Mouse (Mus musculus) forebrain, embryonic 16.5 days (tissue): ENCODE data around the gene Acadm. TPM values are rescaled to one million over a fixed set of nuclear protein-coding genes. Genes with fewer than 3 reads are reported as not detected.

ENCODE experiments used
- ATAC-seq: fragments of 200-750 bp; cut with Nextera tagmentation; 2 replicates; pipeline ENCODE4 v1.8.0; 2017; ENCODE audit warnings: mild to moderate bottlenecking, moderate library complexity
- H3K27ac ChIP-seq: fragments of 300-500 bp; sonication (generic); 2 replicates; pipeline ENCODE4 v1.5.1; 2014; ENCODE audit warnings: low read length, control low read depth
- H3K27me3 ChIP-seq: fragments of 300-500 bp; sonication (generic); replicated peaks from 2 replicates; pipeline ENCODE4 v1.6.1; 2014; ENCODE audit warnings: low read length; ENCODE audit not compliant: control insufficient read depth, insufficient read depth
- H3K36me3 ChIP-seq: fragments of 300-500 bp; sonication (generic); 2 replicates; pipeline ENCODE4 v1.6.1; 2014; ENCODE audit not compliant: control insufficient read depth, insufficient read depth
- H3K4me1 ChIP-seq: fragments of 300-500 bp; sonication (generic); replicated peaks from 2 replicates; pipeline ENCODE4 v1.6.1; 2014; ENCODE audit warnings: low read length; ENCODE audit not compliant: control insufficient read depth, insufficient read depth
- H3K4me2 ChIP-seq: fragments of 300-500 bp; sonication (generic); 2 replicates; pipeline ENCODE4 v1.6.1; 2014; ENCODE audit warnings: mild to moderate bottlenecking, low read length, control low read depth
- H3K4me3 ChIP-seq: fragments of 300-500 bp; sonication (generic); replicated peaks from 2 replicates; pipeline ENCODE4 v1.5.1; 2014; ENCODE audit warnings: mild to moderate bottlenecking, low read length, control low read depth
- H3K9ac ChIP-seq: fragments of 300-500 bp; sonication (generic); replicated peaks from 2 replicates; pipeline ENCODE4 v1.6.1; 2014; ENCODE audit warnings: low read depth, low read length, control low read depth
- H3K9me3 ChIP-seq: fragments of 300-500 bp; sonication (generic); 2 replicates; pipeline ENCODE4 v1.6.1; 2016; ENCODE audit warnings: low read length; ENCODE audit not compliant: control insufficient read depth
- WGBS: fragments of 180-500 bp; shearing (Covaris S2); extraction: QIAGEN DNeasy Blood & Tissue Kit; methylation state at CpG from one replicate; pipeline ENCODE4 v1.1.7; 2014; 5-methylcytosine and 5-hydroxymethylcytosine counted together
- polyA plus RNA-seq: library from polyadenylated mRNA; unstranded; fragments of >200 nt; fragmentation: Nextera tagmentation; extraction: Ambion mirVana; gene quantifications from 2 replicates; pipeline ENCODE4 v1.2.1, GENCODE M21; 2015

Gene Acadm
- polyA plus RNA-seq, 1 experiment from 2014 or later = 37.6 TPM

GRCm38 (mm10) chr3:153968549-153968948 lies 24.1 kb upstream of the Acadm start:
- Histone ChIP-seq H3K4me2 (no peak overlapping the region), H3K27me3 (no peaks in the 10 kb centered on the region), H3K9ac (no peak overlapping the region), H3K4me3 (no peak overlapping the region), H3K9me3 (no peaks in the 10 kb centered on the region), H3K36me3 (no peaks in the 10 kb centered on the region), H3K4me1 (no peaks in the 10 kb centered on the region), H3K27ac (no peak overlapping the region)
- ATAC-seq = no peak
- WGBS = 34% methylated on average over 4 of the region's 4 CpGs

DNA sequence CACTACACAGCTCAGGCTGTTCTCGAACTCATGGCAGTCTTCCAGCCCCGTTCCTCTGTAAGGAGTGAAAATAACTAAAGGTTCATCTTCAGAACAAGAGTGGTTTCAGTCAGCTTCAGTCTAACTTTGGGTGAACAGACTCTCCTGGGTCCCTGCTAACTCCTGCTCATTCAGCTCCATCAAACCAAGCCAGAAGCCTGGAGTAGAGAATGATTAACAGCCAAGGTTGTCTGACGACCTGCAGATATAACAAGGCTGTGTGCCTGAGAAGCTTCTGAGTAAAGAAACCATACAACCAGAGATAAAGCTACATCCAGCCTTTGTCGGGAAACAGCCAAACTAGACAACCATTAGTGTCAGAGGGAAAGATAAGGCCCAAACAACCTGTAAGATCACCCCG lies 23.0 kb upstream of the Acadm start:
- Histone ChIP-seq H3K36me3 (no peaks in the 10 kb centered on the region), H3K4me2 (no peak overlapping the region), H3K9me3 (no peaks in the 10 kb centered on the region), H3K27me3 (no peaks in the 10 kb centered on the region), H3K27ac (no peak overlapping the region), H3K4me1 (no peaks in the 10 kb centered on the region), H3K4me3 (no peak overlapping the region), H3K9ac (no peak overlapping the region)
- WGBS = 91% methylated on average over 5 of the region's 5 CpGs
- no peak for ATAC-seq

DNA sequence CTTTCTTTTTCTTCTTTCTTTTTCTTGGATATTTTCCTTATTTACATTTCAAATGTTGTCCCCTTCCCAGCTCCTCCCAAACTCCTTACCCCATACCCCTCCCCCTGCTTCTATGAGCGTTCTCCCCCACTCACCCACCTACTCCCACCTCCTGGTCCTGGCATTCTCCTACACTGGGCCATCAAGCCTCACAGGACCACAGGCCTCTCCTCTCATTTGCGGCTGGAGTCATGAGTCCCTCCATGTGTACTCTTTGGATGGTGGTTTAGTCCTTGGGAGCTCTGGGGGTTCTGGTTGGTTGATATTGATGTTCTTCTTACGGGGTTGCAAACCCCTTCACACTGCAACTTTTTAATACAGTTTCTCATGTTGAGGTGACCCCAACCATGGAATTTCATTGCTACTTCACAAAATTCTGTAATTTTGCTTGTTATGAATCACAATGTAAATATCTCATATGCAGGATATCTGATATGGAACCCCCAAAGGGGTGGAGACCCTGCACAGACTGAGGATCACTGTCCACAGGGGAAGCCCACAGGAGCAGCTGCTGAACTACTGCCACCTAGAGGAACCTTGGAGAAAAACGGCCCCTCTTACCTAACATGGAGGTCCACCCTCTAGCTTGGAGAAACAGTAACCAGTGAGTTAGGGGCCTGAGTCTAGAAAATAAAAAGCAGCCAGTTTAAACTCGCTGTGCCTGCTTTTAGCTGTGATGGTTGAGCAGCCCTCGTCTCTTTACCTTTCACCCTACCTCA lies 17.4 kb upstream of the Acadm start:
- 72% methylated on average over 6 of the region's 6 CpGs for WGBS
- no peak for ATAC-seq

DNA sequence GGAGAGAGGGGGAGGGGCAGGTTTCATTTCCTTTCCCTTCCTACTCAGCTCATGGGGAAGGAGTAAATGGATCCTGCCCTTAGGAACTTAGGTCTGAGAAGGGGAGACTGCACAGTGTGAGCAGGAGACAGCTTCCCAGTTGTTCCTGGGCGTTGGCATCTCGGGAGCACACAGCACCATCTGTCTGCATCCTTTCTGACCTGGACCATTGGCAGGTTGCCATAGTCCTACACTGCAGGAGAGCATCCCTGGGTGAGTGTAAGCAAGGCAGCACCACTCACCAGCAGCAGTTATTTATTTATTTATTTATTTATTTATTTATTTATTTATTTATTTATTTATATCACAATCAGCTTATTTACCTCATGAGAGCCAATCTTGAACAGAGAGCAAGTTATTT lies 16.5 kb upstream of the Acadm start:
- H3K27me3 ChIP-seq = no peaks in the 10 kb centered on the region
- H3K4me3 ChIP-seq = no peak overlapping the region
- H3K9me3 ChIP-seq = no peaks in the 10 kb centered on the region
- no peak overlapping the region for H3K9ac ChIP-seq
- no peaks in the 10 kb centered on the region for H3K4me1 ChIP-seq
- H3K36me3 ChIP-seq = no peaks in the 10 kb centered on the region
- no peak overlapping the region for H3K27ac ChIP-seq
- no peak overlapping the region for H3K4me2 ChIP-seq
- 29% methylated on average over 2 of the region's 2 CpGs for WGBS
- ATAC-seq = peak; percentile 29

More for the DNA sequence above, 17.4 kb upstream of the Acadm start:
- Histone ChIP-seq H3K27ac (no peak overlapping the region), H3K36me3 (no peaks in the 10 kb centered on the region), H3K27me3 (no peaks in the 10 kb centered on the region), H3K9ac (no peak overlapping the region), H3K4me1 (no peaks in the 10 kb centered on the region), H3K4me2 (no peak overlapping the region), H3K9me3 (no peaks in the 10 kb centered on the region), H3K4me3 (no peak overlapping the region)

GRCm38 (mm10) chr3:153959731-153960207 lies 15.3 kb upstream of the Acadm start:
- whole genome bisulfite sequencing = 86% methylated on average over 9 of the region's 9 CpGs
- peak; percentile 31 for ATAC-seq
- H3K27ac ChIP-seq = no peak overlapping the region

DNA sequence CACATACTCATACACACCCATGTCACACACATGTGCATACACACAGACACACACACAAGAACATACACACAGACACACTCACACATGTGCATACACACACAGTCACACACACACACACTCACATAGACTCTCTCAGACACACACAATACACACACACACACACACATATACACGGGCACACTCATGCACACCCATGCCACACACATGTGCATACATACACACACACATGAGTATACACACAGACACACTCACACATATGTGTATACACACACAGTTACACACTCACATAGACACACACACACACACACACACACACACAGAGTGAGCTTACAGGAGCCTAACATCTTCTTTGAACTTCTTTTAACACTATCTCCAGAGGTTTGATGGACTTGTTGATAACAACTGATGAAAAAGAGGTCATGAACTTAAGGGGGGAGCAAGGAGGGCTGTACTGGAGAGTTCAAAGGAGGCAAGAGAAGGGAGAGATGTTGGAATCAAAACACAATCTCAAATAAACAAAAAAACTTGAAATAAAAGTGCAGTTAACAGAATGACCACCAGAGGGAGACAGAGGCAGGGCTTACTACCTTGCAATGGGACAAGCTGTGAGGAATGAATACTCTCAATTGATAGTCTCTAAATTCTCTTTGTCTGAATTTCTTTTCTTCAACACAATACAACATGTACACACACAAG lies 14.8 kb upstream of the Acadm start:
- no peaks in the 10 kb centered on the region for H3K36me3 ChIP-seq
- no peak overlapping the region for H3K9ac ChIP-seq
- no peak overlapping the region for H3K4me3 ChIP-seq
- H3K4me1 ChIP-seq = no peaks in the 10 kb centered on the region
- no peaks in the 10 kb centered on the region for H3K9me3 ChIP-seq
- H3K4me2 ChIP-seq = no peak overlapping the region
- no peak overlapping the region for H3K27ac ChIP-seq
- no peaks in the 10 kb centered on the region for H3K27me3 ChIP-seq
- 100% methylated on average over 1 of the region's 1 CpGs for WGBS
- peak; percentile 65 for ATAC-seq

More at GRCm38 (mm10) chr3:153959731-153960207, 15.3 kb upstream of the Acadm start:
- H3K9me3 ChIP-seq = no peaks in the 10 kb centered on the region
- no peaks in the 10 kb centered on the region for H3K27me3 ChIP-seq
- no peaks in the 10 kb centered on the region for H3K4me1 ChIP-seq
- H3K36me3 ChIP-seq = no peaks in the 10 kb centered on the region
- H3K9ac ChIP-seq = no peak overlapping the region
- H3K4me3 ChIP-seq = no peak overlapping the region
- no peak overlapping the region for H3K4me2 ChIP-seq

- H3K9me3 ChIP-seq = no peaks in the 10 kb centered on the region
- no peaks in the 10 kb centered on the region for H3K4me1 ChIP-seq
- H3K27ac ChIP-seq = no peak overlapping the region
- no peak overlapping the region for H3K4me3 ChIP-seq
- H3K9ac ChIP-seq = no peak overlapping the region
- 82% methylated on average over 5 of the region's 5 CpGs for WGBS
- no peaks in the 10 kb centered on the region for H3K27me3 ChIP-seq
- no peaks in the 10 kb centered on the region for H3K36me3 ChIP-seq
- no peak for ATAC-seq
- no peak overlapping the region for H3K4me2 ChIP-seq
Measured at GRCm38 (mm10) chr3:153957916-153958315, 13.5 kb upstream of the Acadm start.

GRCm38 (mm10) chr3:153948176-153948575 lies 3.7 kb upstream of the Acadm start:
- Histone ChIP-seq H3K4me1 (peaks cover 12% of the 10 kb centered on the region), H3K4me2 (no peak overlapping the region), H3K27me3 (no peaks in the 10 kb centered on the region), H3K36me3 (no peaks in the 10 kb centered on the region), H3K9ac (no peak overlapping the region), H3K4me3 (no peak overlapping the region), H3K9me3 (no peaks in the 10 kb centered on the region), H3K27ac (no peak overlapping the region)
- no peak for ATAC-seq
- WGBS = 65% methylated on average over 2 of the region's 2 CpGs

DNA sequence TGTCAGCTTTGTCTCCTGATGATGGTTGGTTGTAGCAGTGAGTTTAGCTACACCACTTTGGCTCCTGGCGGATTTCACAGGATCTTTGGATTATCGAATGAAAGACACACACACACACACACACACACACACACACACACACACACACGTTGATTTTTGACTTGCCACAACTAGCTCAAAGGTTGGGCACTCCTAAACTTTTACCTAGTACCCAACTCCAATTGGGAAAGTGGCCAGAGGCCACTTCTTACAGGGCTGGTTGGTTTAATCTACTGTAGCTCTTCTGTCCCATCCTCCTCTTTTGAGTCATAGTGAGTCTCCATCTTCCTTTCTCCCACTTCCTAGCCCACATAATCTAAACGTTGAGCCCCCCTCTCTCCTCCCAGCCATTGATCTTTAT lies 2.8 kb upstream of the Acadm start:
- H3K27ac ChIP-seq = no peak overlapping the region
- ATAC-seq = no peak
- H3K4me2 ChIP-seq = no peak overlapping the region
- 74% methylated on average over 4 of the region's 4 CpGs for WGBS
- no peak overlapping the region for H3K4me3 ChIP-seq
- no peaks in the 10 kb centered on the region for H3K27me3 ChIP-seq
- H3K9me3 ChIP-seq = no peaks in the 10 kb centered on the region
- H3K36me3 ChIP-seq = no peaks in the 10 kb centered on the region
- peaks cover 18% of the 10 kb centered on the region for H3K4me1 ChIP-seq
- no peak overlapping the region for H3K9ac ChIP-seq
